Mouse (Mus musculus) monocyte, adult 2 months (primary cell): Measurements from ENCODE around the gene Ryr3.
"Not testable (repeated sequence)": the region's sequence is repeated elsewhere in the genome, so short reads cannot be mapped to it uniquely, and the experiment has no call there.

Experiments used
- DNase-seq, 2 experiments: peaks; one replicate each; pipeline ENCODE4 v3.0.0; 2022; ENCODE audit warnings: low spot score in 2 of 2, low read depth in 1 of 2

Ryr3 gene

DNA sequence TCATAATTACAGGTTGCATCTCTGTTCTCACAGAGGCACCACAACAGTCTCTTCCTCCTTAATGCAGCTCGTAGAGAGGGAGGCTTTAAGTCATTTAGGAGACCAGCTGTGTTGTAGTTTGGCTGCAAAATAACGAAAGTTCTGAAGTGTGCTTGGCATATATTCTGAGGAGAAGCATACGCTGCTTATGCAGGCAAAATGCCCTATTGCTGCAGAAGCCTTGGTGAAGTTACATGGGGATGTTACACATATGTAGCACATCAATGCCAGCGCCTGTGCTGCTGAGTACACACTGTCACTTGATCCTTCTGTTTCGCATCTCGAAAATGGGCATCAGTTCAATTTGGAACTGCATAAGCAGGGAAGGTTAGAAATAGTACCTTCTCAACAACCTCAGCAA lies 112.3 kb downstream of the Ryr3 start:
- no peak for DNase-seq

DNA sequence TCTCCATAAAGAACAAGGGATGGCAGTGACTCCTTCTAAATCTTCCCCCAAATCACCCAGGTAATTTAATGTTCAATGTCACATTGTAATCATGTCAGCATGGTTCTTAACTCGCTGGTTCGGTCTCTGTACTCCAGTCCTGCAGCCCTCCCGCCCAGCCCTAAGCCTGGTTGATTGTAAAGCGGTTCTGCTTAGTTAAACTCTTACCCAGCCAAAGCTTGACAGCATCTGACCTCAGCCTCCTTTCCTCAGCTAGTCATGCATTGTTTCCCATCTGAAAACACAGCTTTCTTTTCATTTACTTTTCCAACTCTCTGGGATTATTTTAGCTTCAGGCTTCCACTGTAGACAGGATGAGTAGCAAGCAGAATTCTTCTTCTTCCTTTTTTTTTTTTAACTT lies 121.7 kb downstream of the Ryr3 start:
- DNase-seq = no peak

DNA sequence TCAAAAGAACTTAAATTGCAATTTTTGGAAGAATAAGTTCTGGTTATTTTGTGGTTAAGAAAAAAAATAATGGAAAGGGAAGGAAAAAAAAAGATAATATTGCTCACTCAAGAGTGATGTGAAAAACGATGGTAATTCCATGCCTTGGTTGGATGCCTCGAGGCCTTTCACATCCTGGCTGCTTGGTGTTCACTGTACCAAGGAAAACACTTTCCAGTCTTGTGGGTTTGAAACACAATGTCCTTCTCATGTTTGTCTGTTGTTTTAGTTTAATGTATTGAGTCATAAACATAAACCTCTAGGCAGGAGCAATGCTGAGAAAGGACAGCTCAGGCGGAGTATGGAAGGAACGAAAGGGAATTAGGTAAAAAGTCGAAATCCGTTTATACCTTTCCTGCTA lies 122.8 kb downstream of the Ryr3 start:
- no peak for DNase-seq

DNA sequence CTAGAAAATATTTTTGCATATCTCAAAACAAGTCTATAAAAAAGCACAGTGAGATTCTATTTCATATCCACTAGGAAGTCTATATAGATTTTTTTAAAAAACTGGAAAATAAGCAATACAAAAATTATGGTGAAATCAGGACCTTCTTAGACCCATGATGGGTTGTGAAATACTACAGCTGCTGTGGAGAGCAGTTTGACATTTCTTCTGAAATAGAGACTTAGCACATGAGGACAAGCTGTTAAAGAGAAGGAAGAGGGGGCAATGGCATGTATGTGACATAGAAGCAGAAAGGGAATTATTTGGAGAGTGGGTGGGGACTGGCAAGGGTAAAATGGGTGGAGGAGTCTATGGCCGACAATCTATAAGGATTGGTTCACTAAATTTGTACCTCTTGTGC lies 124.1 kb downstream of the Ryr3 start:
- DNase-seq = no peak

DNA sequence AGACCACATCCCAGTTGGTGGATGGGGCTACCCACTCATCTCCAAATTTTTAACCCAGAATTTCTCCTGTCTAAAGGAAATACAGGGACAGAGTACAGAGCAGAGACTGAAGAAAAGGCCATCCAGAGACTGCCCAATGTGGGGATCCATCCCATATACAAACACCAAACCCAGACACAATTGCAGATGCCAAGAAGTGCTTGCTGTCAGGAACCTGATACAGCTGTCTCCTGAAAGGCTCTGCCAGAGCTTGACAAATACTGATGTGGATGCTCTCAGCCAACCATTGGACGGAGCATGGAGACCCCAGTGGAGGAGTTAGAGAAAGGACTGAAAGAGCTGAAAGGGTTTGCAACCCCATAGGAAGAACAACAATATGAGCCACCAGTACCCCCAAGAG lies 125.6 kb downstream of the Ryr3 start:
- DNase-seq = not testable (repeated sequence)

DNA sequence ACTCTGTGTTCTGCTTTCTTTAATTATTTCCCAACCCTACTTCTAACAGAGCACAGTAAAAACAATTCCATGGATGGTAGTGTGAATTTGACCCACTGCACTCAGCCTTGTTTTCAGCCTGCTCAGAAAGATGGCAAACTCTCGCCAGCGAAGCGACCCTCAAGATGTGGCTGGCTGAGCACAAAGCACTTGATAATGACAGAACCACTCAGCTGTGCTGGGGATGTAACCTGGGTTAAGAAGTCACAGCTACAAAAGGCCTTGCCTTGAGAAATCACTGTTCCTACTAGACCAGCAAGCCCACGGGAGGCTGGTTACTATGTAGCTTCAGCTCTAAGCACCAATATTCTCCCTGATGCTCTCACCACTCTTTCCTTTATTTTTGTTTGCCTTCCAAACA lies 140.5 kb downstream of the Ryr3 start:
- DNase-seq = no peak

DNA sequence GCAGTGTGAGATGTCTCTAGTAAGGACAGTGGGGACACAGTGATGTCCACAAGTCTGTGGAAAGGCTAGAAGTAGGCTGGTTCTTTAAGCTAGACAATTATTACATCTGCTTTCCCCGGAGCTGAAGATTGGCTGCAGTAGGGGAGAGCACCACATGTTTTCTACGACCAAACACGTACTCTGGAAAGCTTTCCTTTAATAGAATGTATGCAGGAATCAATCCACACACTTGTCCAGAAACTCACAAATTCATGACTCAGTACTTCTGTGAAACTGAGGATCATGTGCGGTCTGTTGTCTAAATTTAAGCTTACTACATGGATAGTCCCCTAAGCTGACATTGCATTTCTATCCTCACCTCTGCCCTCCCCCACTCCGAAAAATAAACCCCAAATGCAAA lies 157.5 kb downstream of the Ryr3 start:
- DNase-seq = no peak

DNA sequence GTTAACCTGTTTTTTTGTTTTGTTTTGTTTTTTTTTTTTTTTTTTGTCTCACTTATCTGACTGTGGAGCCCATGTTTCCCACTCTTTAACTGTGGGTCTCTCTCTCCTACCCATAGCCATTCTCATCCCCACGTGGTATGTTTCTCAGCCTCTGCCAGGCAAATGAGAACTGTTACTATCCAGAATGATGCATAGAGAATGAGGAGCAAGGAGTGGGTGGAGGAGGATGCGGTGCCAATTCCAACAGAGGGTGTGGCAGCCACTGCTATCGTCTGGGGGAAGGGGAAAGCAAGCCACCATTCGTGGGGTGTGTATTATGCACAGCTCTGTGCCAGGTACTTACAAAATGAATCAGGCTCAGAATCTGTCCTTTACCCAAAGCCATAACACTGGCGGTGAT lies 158.0 kb downstream of the Ryr3 start:
- no peak for DNase-seq

DNA sequence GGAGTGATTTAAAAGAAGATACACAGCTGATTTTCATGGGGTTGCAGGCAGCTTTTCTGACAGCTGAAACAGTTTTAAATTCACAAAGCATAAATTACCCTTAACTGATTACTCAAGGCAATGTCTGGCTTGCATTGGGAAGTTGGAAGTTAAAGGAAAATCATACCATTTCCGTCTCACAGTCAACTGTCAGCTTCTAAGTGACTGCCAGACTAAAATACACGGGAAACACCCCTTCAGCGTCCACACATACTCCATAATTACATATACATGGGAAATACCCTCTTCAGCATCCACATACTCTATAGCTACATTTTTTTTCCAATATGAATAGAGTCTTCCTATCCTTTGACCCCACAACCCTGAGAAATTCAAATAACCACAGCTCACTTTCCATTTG lies 158.8 kb downstream of the Ryr3 start:
- DNase-seq = no peak

DNA sequence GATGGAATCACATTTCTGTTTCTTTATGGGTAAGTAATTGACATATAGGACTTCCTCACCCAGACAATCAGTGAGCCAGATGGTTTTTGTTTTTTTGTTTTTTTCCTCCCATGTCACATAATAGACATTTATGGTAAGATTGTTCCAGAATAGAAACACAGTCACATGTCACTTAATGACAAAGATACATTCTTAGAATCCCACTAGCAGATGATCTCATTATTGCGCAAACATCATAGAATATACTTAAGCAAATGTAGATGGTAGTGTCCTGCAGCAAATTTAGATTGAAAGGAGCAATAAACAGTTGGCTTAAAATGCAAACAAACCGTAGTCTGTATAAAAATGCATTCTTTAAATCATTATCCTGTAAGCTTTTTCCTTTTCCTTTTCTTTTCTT lies 161.3 kb downstream of the Ryr3 start:
- DNase-seq = no peak

DNA sequence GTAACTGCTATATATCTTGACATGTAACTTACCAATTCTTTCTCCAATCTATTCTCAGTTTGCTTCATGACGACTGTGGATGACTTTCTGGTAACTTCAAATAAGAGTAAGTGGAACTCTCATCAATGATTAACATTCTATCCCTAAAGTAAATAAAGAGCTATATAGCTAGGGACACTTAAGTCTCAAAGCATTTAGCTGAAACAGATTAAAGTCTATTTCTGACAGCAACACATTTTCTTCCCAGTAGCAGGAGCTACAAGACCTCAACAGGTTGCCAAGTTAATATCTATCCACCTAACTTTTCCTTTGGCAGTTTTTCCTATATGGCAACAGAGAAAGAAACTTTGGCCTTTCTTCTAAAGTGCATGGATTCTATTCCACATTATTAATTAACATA lies 167.1 kb downstream of the Ryr3 start:
- DNase-seq = no peak

DNA sequence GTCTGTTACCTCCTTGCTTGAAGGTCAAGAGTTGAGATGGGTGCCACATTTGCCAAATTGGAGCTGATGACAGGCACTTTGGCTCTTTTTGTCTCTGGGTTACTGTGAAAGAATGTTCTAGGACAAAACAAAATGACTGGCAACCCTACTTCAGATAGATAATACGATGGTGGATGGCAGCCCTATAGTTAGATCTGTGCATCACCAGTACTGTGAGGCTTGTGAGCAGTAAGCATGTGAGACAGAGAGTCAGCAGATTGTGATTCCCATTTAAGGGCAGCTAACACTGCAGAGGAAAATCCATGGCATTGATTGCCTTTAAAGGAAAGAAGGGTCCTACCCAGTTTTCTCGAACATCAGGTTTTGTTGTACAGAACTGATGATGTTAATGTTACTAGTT lies 180.3 kb downstream of the Ryr3 start:
- no peak for DNase-seq

DNA sequence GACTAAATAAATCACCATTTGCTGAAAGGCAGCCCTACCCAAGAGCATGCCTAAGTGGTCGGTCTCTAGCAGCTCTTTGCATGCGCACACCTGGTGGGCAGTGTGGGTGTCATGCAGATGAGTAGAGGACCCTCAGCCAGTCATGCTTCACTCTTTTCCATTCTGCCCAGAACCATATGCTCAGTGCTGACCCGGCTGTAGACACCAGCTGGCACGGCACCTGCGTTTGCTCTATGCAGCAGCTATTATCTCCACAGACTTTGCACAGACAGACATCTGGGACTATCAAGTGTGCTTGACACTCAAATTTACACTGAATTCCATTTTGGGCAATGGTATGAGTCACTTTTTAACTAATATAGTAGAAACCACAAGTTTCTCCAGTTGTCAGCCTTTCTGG lies 186.2 kb downstream of the Ryr3 start:
- DNase-seq = no peak

DNA sequence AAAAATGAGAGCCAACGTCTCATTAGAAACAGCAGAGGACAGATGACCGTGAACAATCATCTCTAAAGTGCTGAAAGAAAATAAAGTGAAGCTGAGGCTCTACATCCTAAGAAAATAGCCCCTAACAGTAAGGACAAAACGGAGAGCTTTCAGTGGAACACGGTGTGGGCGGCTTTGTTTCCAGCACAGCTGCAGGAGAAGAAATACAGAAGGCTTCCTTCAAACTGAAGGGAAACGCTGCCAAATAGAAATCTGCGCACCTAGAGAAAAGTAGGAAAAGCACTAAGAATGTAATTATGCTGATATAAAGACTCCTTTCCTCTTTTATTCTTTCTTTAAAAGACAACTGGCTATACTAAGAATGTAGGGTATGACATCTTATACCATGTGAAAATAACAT lies 197.0 kb downstream of the Ryr3 start:
- DNase-seq = no peak

DNA sequence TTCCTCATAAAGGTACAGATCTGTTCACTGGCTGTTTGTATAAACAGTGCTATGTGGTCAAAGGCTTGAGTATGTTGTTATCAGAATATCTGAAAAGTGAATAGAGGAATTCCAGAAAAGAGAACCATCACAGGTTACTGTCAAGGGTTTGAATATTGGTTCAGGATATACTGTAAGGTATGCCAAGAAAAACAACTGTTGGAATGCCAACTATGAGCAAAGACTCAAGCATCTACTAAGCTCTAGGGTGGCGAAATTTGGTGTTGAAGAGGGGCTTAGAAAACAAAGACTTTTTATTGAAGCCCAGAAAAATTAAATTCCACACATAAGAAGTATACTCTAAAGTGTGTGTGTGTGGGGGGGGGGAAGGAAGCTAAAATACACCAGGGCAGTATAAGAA lies 198.6 kb downstream of the Ryr3 start:
- no peak for DNase-seq

DNA sequence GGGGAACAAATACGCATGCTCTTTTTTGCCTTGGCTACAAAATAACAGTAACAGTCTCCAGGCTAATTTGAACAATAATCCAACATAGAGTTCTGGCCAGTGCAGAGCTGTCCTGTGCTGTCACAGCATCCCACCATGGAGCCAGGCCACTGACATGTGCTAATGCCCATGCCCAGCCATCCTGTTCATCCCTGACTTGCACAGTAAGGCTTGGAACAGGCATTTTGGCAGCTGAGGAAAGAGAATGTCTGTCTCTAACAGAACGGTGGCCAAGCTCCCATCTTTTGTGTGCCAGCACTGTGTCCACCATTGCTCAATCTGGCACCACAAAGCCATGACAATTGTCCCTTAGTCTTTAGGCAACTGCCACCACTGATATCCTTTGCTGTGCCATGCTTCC lies 200.7 kb downstream of the Ryr3 start:
- DNase-seq = no peak

DNA sequence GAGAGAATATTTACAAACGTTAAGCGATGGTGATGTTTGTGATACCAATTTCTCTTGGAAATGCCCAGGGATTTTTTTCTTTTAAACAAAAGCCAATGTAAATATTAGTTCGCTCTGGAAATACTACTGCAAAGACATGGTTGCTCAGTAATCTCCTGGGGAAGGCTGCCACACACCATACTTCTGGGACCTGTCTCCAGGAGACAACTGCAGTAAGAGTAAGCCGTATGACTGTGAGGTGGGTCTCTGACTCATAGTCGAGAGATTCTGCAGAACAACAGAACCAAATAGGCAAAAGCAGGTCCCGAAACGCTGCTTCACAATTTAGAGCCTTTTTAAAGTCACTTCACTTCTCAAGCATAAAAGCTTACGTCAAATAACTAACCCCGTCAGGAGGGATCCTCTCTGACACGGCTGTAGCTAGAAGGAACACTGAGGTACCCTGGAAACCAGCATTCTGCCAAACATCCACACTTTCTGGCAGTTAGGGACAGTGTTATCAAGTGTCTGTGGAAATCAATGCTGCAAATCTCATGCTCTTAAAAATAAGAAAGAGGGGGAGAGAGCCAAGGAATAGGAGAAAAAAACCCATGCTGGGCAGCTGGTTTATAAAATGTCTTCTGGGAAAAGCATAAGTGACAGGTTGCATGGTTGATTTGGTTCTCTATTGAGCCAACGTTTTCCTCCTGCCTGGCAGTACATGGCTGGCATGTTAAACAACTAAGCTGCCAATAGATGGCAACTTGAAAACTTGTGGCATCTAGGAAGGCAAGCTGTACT lies 207.7 kb downstream of the Ryr3 start:
- no peak for DNase-seq

DNA sequence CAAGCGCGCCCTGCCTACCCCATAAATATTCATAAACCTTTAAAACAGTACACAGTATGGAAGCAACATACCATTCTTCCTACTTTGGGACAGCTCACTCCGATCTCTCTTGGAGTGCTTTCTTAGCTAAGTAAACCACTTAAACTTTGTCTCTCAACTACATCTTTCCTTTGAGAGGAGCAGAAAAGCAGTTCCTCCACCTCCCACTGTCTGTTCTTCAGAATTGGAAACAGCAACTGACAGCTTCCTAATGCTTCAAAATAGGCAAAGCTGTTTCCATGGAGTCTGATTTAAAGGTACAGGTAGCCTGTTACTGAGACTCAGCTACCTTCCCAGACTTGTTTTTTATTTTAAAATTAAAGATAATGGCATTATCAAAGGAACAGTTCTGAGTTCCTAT lies 218.4 kb downstream of the Ryr3 start:
- DNase-seq = no peak

DNA sequence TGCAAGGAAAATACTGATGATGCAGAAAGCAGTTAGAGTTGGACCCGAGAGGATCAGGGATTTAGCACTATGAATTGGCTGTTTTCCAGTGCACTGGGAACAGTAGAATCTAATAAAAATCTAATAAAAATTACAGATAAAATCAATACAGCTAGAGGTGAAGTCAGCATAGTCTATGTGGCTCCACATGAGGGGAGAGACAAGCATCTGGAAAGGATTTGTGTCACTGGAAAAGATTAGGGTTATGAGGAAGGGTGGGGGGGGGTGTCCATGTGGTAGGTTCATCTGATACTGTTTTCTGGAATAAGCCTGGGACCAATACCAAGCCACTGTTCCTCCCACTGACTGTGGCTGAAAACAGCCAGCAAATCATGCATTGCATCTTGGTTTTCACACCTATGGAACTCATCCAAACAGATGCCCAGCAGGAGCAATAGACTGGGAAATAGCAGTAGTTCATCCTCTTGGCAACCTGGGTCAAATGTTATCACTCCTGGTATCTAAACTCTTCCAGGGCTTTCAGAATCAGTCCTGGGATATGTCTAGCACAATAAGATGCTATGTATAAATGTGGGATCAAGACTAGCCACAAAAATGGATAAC lies 233.9 kb downstream of the Ryr3 start:
- DNase-seq = no peak

DNA sequence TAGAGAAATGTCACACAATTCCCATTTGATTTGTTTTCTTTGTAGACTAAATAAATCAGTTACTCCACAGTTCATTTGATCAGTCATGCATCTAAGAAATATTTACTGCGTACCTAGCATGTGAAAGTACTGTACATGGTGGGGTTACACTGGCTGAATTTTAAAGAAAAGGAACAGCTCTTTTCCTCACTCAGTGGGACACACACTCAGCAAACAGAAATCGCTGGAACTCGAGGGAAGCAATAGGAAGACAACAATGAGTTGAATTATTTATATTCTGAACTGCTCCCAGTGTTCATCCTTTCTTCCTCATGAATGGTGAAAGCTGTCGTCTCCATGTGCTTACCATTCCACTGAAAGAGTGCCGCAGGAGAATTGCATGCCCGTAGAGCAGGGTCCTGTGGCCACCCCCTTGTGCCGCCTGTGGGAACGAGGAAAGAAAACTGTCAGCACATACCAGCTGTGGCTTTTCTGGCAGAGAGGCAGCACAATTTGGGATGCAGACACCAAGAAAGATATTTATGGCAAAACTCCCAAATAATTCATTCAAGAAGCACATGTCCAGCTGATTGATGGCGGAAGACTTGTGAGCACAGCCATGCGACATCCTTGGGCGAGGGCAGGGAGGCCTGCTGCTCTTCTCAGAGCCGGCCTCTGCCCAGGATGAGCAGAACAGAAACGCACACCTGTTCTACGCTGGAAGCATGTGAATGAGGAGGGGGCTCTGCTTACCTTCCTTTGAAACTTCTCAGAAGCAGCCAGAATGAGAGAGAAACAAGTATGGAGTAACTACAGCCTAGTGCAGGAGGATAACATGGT lies 249.9 kb downstream of the Ryr3 start:
- no peak for DNase-seq

DNA sequence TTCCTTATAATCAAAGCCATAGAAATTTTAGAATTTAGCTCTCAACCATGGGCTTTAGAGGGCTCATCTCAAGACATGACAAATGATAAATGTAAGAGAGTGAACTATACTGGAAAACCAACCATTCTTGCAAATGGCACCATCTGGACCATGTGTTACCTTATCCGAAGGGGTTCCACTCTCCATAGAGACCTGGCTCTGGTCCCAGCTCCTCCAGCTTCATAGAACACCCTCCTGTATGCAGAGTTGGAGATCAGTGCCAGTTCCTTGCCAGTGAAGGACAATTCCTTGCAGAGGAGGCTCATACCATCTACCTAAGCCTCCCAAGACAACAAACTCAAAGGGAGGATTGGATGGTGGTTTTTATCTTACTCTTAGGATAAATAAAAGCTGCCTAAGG lies 268.0 kb downstream of the Ryr3 start:
- no peak for DNase-seq

DNA sequence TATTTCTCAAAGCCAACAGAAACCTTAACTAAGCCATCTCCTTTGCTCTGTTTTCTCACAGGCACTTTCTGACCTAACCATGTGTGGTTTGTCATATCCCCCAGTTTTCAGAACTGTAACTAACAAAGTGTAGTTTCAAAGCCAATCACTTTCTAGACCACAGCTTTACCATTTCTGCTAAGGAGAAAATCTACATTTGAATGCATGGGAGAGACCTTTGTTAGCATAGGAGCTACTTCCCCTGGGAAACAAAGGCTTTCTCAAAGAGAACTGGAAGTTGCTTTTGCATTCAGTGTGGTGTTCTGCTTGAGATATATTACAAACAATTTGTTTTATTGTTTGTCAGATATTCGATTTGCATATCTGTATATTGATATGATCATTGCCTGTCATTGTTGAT lies 285.1 kb downstream of the Ryr3 start:
- DNase-seq = no peak
